Mouse (Mus musculus): ENCODE data around the gene Atxn1.

GRCm38 (mm10) chr13:45965594-45966432 lies 1.0 kb upstream of the Atxn1 start:
- no peak for TF ChIP-seq POLR2A (IDR thresholded peaks at IDR 0.05; ENCODE audit: borderline replicate concordance, low read depth, low read length)
- no peak for TF ChIP-seq CTCF (IDR thresholded peaks at IDR 0.05; ENCODE audit: low read depth, low read length)
